Mouse (Mus musculus): ENCODE data around the gene Uckl1. TPM values are rescaled to one million over a fixed set of nuclear protein-coding genes. Genes with fewer than 3 reads are reported as not detected.

Uckl1 gene
- polyA plus RNA-seq, 1 experiment from 2014 or later = 73.6 TPM

DNA sequence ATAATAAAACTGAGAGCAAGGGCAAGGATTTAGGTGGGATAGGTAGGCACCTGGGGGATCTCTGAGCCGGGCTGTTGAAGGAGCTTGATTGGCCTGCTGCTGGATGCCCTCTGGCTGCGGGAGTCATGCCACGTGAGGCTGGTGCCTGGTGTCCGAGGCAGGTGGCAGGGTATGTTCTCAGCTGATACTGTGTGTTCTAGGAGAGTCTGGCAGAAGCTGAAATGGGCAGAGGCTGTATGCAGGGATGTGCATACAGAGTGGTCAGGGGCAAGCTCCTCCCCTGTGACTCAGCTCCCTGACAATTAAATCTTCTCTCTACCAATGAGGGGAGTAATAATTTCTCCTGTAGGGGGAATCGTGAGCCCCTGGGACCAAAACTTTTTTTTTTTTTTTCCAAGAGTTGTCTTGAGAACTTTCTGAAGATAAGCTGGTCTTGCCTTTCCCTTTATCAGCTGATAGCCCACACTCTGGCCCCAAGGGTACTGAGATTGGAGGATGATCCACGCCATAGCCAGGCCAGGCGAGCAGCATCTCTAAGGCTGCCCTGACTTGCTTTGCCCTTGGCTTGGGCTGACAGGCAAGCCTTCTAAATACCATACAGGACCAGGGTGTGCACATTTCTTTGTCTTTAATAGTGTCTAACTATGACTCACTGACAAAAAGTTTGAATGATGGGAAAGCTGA lies 12.8 kb upstream of the Uckl1 start:
- H3K36me3 ChIP-seq = 0 out of 2 replicates have a peak, but pooled peaks cover 14% of the 10 kb centered on the region
- ATAC-seq (ENCODE audit: low read depth) = no peak
- H3K9me3 ChIP-seq = no peaks in the 10 kb centered on the region
- H3K4me3 ChIP-seq = peak overlapping the region; percentile 63
- H3K9ac ChIP-seq = peak overlapping the region; percentile 94; the same call in 1 of the 2 replicates
- peak overlapping the region; percentile 74 for H3K4me2 ChIP-seq
- H3K27me3 ChIP-seq = no peaks in the 10 kb centered on the region
- H3K4me1 ChIP-seq (replicated peaks) = peaks cover 49% of the 10 kb centered on the region
- WGBS = 66% methylated on average over 7 of the region's 7 CpGs
- no peak overlapping the region for H3K27ac ChIP-seq (replicated peaks)

DNA sequence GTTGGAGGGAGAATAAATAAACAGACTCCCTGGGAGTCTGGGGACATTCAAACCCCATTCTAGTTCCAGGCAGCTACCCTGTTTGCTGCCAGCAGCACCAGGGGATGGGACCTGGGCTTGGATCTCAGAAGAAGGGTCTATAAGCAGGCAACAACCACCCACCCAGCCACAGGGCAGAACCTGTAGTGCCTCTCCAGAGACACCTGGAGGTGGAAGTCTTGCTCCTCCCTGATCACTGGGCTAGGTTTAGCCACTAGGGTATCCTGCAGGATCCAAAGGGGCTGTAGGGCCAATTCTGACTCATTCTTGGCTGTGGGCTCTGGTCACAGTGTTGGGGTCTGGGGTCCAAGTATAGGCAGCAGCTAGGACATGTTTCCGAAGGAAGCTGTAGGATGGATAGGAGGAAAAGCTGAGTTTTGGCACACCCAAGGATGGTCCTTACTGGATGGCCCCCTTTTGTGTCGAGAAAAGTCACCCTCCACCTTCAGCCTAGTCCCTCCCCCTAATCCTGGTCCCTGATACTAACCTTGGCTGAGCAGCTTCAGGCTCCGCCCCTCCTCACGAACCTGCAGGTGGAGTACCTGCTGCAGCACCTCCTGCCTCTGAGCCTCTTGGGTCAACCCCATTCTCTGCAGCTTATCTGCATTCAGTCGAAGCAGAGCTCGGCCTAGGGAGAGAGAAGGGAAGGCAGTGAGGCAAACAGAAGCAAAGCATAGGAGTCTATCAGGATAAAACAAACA lies 11.7 kb upstream of the Uckl1 start:
- H3K4me1 ChIP-seq (replicated peaks) = peaks cover 45% of the 10 kb centered on the region
- no peaks in the 10 kb centered on the region for H3K9me3 ChIP-seq
- 0 out of 2 replicates have a peak overlapping the region, but pooled peaks have one; percentile 41 for H3K9ac ChIP-seq
- H3K4me2 ChIP-seq = no peak overlapping the region
- no peak overlapping the region for H3K4me3 ChIP-seq
- no peak for ATAC-seq (ENCODE audit: low read depth)
- no peak overlapping the region for H3K27ac ChIP-seq (replicated peaks)
- no peaks in the 10 kb centered on the region for H3K27me3 ChIP-seq
- H3K36me3 ChIP-seq = 0 out of 2 replicates have a peak, but pooled peaks cover 14% of the 10 kb centered on the region
- WGBS = 68% methylated on average over 6 of the region's 6 CpGs

DNA sequence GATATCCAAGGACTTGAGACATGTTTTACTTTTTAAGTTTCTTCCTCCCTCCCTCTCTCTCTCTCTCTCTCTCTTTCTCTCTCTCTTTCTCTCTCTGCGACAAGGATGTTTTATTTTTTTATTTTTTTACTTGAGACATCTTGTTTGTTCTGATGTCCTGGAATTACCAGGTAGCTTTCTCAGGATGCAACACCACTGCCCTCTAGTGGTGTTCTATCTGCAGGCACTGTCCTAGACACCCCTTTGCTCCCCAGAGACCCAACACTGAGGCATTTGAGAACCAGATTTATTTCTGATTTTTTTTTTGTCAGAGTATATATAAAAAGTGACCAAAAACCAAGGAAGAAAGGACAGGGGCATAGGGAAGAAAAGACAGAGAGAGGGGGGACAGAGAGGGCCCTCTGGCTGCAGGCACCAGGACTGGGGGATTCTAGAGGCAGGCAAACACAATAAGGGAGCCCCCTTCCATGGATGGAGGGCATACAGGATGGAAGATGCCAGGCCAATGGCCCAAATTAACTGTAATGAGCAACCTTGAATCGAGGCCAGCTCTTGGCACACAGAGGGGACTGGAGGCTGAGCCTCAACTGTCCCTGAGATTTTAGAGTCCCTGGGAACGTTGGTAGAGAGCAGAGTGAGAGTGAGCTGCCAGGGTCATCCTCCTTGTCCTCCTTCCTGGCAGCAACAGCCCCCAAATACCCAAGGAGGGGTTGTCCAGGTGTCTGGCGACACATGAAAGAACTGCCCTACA lies 10.4 kb upstream of the Uckl1 start:
- WGBS = 76% methylated on average over 4 of the region's 4 CpGs
- H3K27me3 ChIP-seq = no peaks in the 10 kb centered on the region
- no peak overlapping the region for H3K27ac ChIP-seq (replicated peaks)
- no peak for ATAC-seq (ENCODE audit: low read depth)
- H3K4me1 ChIP-seq (replicated peaks) = peaks cover 50% of the 10 kb centered on the region
- H3K9ac ChIP-seq = no peak overlapping the region
- no peaks in the 10 kb centered on the region for H3K9me3 ChIP-seq
- H3K36me3 ChIP-seq = peaks cover 21% of the 10 kb centered on the region
- H3K4me2 ChIP-seq = no peak overlapping the region
- no peak overlapping the region for H3K4me3 ChIP-seq

DNA sequence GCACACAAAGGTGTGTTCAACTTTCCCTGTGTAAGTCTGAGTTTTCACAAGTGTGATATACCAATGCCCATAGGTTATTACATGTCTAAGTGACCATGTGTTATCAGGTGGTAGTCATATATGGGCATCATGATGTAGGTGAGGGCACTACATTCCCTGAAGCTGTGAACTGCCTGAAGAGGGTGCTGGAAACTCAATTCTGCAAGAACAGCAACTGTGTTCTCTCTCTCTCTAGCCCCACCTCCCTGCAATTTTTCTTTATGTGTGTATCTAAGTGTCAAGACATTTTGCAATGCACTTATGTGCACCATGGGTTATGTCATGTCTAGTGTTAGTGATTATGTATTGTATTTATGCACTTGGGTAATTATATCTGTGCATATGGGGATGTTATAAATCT lies 9.2 kb upstream of the Uckl1 start:
- Histone ChIP-seq H3K4me3 (no peak overlapping the region), H3K4me2 (no peak overlapping the region), H3K27me3 (no peaks in the 10 kb centered on the region), H3K36me3 (peaks cover 33% of the 10 kb centered on the region), H3K27ac (replicated peaks) (no peak overlapping the region), H3K4me1 (replicated peaks) (peaks cover 45% of the 10 kb centered on the region), H3K9me3 (no peaks in the 10 kb centered on the region), H3K9ac (no peak overlapping the region)
- no peak for ATAC-seq (ENCODE audit: low read depth)

DNA sequence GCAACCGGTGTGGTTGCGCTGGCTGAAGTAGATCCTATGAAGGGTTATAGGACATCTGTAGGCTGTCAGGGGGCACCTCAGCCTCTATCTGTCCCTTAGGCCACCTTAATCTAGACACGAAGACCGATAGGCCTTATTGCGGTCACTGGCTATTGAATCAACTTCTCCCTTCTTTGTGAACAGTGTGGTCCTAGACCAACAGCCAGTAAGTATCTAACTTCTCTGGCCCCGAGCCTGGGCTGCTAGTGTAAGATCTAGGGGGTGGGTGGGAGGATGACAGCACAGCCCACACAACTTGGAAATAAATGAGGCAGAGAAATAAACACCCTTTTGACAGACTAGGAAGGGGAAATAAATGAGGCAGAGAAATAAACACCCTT lies 8.3 kb upstream of the Uckl1 start:
- Histone ChIP-seq H3K4me3 (peak overlapping the region; percentile 90), H3K4me1 (replicated peaks) (peaks cover 40% of the 10 kb centered on the region), H3K9me3 (no peaks in the 10 kb centered on the region), H3K4me2 (peak overlapping the region; percentile 94), H3K27me3 (no peaks in the 10 kb centered on the region), H3K9ac (peak overlapping the region; percentile 99), H3K36me3 (peaks cover 42% of the 10 kb centered on the region), H3K27ac (replicated peaks) (peak overlapping the region; percentile 89)
- 4% methylated on average over 6 of the region's 6 CpGs for WGBS
- peak; percentile 34 for ATAC-seq (ENCODE audit: low read depth)

DNA sequence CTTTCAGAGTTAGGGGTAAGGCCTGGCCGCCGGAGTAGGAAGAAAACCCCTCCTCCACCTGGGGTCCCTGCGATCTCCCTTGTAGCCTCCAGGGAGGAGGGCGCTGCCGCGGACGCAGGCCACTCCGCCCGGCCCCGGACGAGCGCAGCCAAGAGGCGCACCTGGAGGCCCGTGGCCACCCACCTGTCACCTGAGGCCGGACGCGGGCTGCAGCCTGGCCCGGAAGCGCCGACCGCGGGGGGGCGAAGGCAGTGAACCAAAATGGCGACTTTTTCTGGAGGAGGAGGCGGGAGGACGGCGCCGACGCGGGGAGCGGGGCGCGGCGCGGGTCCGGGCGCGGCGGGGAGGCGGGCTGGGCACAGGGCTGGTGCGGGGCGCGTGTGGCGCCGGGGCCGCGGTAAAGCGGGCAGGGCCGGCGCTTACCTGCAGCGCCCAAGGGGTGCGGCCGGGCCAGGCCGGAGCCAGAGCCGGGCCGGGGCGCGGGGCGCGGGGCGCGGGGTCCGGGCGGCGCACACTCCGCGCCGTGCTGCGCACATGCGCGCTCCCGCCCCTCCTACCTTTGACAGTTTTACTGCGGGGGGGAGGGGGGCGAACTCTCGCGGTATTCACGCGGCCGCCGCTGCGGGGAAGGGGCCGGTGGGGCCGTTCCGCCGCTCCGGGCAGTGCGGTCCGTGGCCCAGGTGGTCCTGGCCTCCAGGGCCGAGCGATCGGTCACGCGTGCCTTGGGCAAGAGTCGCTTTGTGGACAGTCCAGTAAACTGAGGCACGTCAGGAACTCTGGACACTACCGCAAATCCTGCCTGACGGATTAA lies 7.7 kb upstream of the Uckl1 start, which contains the start of gene Zfp512b:
Gene Zfp512b, minus strand, starts transcription at position 573 of the 811 bp plus-strand sequence.
- peak; percentile 83 for ATAC-seq (ENCODE audit: low read depth)
- under 1% methylated on average over 64 of the region's 97 CpGs for WGBS
- Histone ChIP-seq H3K9me3 (no peaks in the 10 kb centered on the region), H3K4me3 (peak within 1 kb of the TSS; percentile 90), H3K27ac (replicated peaks) (peak within 1 kb of the TSS; percentile 89), H3K27me3 (no peaks in the 10 kb centered on the region), H3K36me3 (peaks cover 48% of the 10 kb centered on the region), H3K4me2 (peak within 1 kb of the TSS; percentile 94), H3K9ac (peak within 1 kb of the TSS; percentile 99), H3K4me1 (replicated peaks) (peaks cover 34% of the 10 kb centered on the region)

DNA sequence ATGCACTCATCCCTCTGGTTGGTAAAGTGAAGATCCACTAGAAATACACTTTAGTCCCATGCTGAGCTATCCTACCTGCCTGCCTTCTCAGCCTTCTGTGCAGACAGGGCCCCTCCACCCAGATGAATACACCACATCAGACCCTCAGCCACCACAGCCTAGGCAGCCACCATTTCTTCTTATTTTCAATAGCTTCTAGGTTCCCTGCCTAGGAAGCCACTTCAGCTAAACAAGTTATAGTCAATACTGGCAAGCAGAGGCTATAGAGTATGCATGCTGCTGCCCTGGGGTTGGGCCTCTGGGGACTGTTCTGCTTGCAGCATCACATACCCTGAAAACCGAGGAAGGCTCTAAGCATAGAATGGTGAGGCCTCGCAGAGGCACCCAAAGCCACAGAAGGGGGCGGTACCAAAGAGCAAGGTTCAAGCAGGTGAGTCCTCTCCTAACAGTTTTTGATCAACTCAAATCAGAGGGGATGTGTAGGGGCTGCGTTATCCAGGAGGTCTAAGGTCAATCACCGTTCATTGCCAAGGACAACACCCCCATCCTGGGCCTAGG lies 6.9 kb upstream of the Uckl1 start, which contains the start of gene Prpf6:
Gene Prpf6, plus strand, starts transcription at position 341 of the 558 bp plus-strand sequence.
- peaks cover 31% of the 10 kb centered on the region for H3K4me1 ChIP-seq (replicated peaks)
- WGBS = 19% methylated on average over 5 of the region's 5 CpGs
- peak within 1 kb of the TSS; percentile 94 for H3K4me2 ChIP-seq
- peak; percentile 9; the same call in 1 of the 2 replicates for ATAC-seq (ENCODE audit: low read depth)
- H3K27ac ChIP-seq (replicated peaks) = peak within 1 kb of the TSS; percentile 89
- H3K4me3 ChIP-seq = peak within 1 kb of the TSS; percentile 90
- H3K27me3 ChIP-seq = no peaks in the 10 kb centered on the region
- no peaks in the 10 kb centered on the region for H3K9me3 ChIP-seq
- peaks cover 55% of the 10 kb centered on the region for H3K36me3 ChIP-seq
- peak within 1 kb of the TSS; percentile 99 for H3K9ac ChIP-seq

DNA sequence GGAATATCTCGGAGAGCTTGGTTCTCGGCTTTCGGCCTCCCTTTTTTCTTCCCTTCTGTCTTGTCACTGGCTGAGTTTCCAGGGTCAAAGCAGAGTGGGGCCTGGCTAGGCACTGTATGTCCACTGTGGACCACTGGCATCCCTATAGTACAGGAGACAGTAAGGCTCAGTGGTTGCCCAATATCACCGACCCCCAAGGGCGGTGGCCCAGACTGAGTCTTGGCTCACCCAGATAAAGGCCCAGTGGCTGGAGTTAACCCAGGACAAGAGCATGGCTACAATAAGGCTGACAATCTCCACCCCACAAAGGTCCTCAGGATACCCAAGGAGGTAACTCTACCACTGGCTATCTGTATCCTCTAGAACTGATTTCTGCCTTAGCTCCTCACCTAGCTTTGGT lies 5.8 kb upstream of the Uckl1 start:
- Histone ChIP-seq H3K4me3 (peak overlapping the region; percentile 90; the same call in 1 of the 2 replicates), H3K27ac (replicated peaks) (no peak overlapping the region), H3K36me3 (peaks cover 56% of the 10 kb centered on the region), H3K4me1 (replicated peaks) (peaks cover 31% of the 10 kb centered on the region), H3K9me3 (no peaks in the 10 kb centered on the region), H3K4me2 (peak overlapping the region; percentile 94), H3K9ac (0 out of 2 replicates have a peak overlapping the region, but pooled peaks have one; percentile 99), H3K27me3 (no peaks in the 10 kb centered on the region)
- 96% methylated on average over 5 of the region's 5 CpGs for whole genome bisulfite sequencing
- no peak for ATAC-seq (ENCODE audit: low read depth)

DNA sequence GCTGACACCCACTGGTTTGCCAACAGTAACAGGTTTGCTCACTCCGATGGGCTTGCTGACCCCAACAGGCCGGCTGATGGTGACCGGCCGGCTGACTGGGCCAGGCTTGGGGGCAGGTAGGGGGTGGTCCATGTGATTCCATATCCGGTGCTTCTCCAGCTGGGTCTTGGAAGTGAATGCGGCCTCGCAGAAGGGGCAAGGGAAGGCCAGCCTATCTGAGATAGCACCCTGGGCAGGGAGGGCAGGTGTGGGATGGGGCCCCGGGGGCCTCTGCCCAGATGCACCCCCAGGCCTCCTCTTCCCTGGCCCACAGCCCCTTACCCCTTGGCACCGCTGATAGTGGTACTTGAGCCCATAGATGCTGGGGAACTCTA lies 5.0 kb upstream of the Uckl1 start:
- Histone ChIP-seq H3K4me1 (replicated peaks) (peaks cover 31% of the 10 kb centered on the region), H3K9ac (no peak overlapping the region)
- 93% methylated on average over 9 of the region's 9 CpGs for WGBS

DNA sequence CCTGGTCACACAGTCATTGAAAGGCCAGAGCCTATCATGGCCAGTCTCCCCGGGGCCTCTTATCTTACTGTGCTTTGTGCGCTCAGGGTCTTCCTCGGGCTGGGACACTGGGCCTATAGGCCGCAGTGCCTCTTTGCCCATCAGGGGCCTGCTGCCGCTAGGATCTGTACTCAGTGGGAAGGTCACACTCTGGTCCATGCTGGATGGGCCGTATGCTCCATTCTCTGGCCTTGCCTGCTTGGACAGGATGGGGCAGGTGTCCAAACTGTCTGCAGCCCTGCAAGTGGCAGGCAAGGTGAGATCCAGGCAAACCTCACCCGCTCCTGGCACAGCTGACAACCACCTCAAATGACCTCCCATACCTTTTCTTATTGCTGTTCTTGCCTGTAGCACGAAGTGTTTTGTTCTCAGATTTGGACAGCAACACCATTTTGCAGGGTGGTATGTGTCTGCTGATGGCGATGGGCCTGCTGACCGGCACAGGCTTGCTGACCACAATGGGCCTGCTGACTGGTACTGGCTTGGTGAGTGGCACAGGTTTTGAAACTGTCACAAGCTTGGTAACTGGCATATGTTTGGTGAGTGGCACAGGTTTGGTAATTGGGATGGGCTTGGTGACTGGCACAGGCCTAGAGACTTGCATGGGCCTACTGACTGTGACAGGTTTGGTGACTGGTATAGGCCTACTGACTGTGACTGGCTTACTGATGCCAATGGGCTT lies 4.5 kb upstream of the Uckl1 start:
- H3K4me3 ChIP-seq = no peak overlapping the region
- peaks cover 31% of the 10 kb centered on the region for H3K4me1 ChIP-seq (replicated peaks)
- no peak for ATAC-seq (ENCODE audit: low read depth)
- peaks cover 66% of the 10 kb centered on the region for H3K36me3 ChIP-seq
- H3K4me2 ChIP-seq = no peak overlapping the region
- WGBS = 95% methylated on average over 10 of the region's 10 CpGs
- no peaks in the 10 kb centered on the region for H3K27me3 ChIP-seq
- no peak overlapping the region for H3K27ac ChIP-seq (replicated peaks)
- no peaks in the 10 kb centered on the region for H3K9me3 ChIP-seq
- no peak overlapping the region for H3K9ac ChIP-seq

More for the DNA sequence above, 5.0 kb upstream of the Uckl1 start:
- Histone ChIP-seq H3K27me3 (no peaks in the 10 kb centered on the region), H3K36me3 (peaks cover 61% of the 10 kb centered on the region), H3K27ac (replicated peaks) (no peak overlapping the region), H3K4me2 (no peak overlapping the region), H3K9me3 (no peaks in the 10 kb centered on the region), H3K4me3 (no peak overlapping the region)
- no peak for ATAC-seq (ENCODE audit: low read depth)

Data from neural tube, embryonic 13.5 days (tissue).